Comparison of ENCODE assay signal across 22 mouse cellular contexts in the genomic region with DNA sequence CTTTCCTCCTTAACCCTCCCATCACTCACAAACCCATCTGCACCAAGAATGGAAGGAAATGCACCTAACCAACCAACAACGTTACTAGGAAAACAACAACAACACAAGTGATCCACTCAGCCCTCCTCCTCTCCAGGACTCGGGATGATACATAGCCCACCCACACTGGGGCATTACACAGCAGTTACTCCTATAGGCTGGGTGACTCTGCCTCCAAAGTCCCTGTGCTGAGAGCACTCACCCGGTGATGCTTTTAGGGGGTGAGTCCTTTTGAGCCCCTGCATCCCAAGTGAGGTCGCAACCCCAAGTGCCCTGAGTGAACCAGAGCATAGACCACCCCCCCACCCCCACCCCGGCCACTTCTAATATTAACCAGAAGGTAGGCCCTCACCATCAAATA.
DNase-seq lines count a peak whose midpoint lies in the region; ATAC-seq and TF ChIP-seq lines count a peak whose summit lies in the region.
"Had no signal": no experiment of that assay in that cellular context is flagged by ENCODE, and none has a peak within 500 bp of the region (broad histone marks: within the 10 kb centered on the region; RNA-seq: fewer than 3 reads in every experiment).

No protein-coding gene starts in this region.

- no peak overlapping the region for H3K27ac ChIP-seq in forebrain, embryonic 11.5 days (ENCODE audit: low read depth, low read length)
- no peak overlapping the region for H3K27ac ChIP-seq in forebrain, postnatal 0 days (ENCODE audit: low read depth, low read length)
- H3K27ac ChIP-seq in limb, embryonic 14.5 days (replicated peaks; ENCODE audit: low read depth, low read length): no peak overlapping the region
- H3K27ac ChIP-seq: embryonic facial prominence, embryonic 15.5 days; forebrain, embryonic 10.5 days; forebrain, embryonic 15.5 days; heart, embryonic 10.5 days; hindbrain, embryonic 14.5 days had no signal

- H3K4me1 ChIP-seq in forebrain, embryonic 11.5 days (replicated peaks; ENCODE audit: control insufficient read depth, insufficient read depth, low read length): no peaks in the 10 kb centered on the region
- no peaks in the 10 kb centered on the region for H3K4me1 ChIP-seq in forebrain, postnatal 0 days (ENCODE audit: insufficient read depth)
- H3K4me1 ChIP-seq in limb, embryonic 14.5 days (ENCODE audit: control insufficient read depth, insufficient read depth, low read length): peaks cover 11% of the 10 kb centered on the region; the same call in 1 of the 2 replicates
- H3K4me1 ChIP-seq: forebrain, embryonic 10.5 days; forebrain, embryonic 15.5 days; heart, embryonic 10.5 days had no signal

- no peak for TF ChIP-seq POLR2A in limb, embryonic 14.5 days (IDR thresholded peaks at IDR 0.05; ENCODE audit: borderline replicate concordance, extremely low read depth, insufficient read depth, insufficient read length)

- no peak for TF ChIP-seq CTCF in forebrain, postnatal 0 days (IDR thresholded peaks at IDR 0.05; ENCODE audit: low read depth)

- no peak overlapping the region for H3K9ac ChIP-seq in forebrain, embryonic 11.5 days (ENCODE audit: low read length)
- H3K9ac ChIP-seq in forebrain, postnatal 0 days: no peak overlapping the region
- no peak overlapping the region for H3K9ac ChIP-seq in limb, embryonic 14.5 days (ENCODE audit: low read depth, low read length, severe bottlenecking)
- H3K9ac ChIP-seq: embryonic facial prominence, embryonic 15.5 days; forebrain, embryonic 15.5 days; hindbrain, embryonic 14.5 days had no signal

- no peaks in the 10 kb centered on the region for H3K36me3 ChIP-seq in forebrain, embryonic 11.5 days (ENCODE audit: control insufficient read depth, insufficient read depth, low read length)
- H3K36me3 ChIP-seq in forebrain, postnatal 0 days (ENCODE audit: insufficient read depth): no peaks in the 10 kb centered on the region
- no peaks in the 10 kb centered on the region for H3K36me3 ChIP-seq in limb, embryonic 14.5 days (ENCODE audit: control insufficient read depth, insufficient read depth, low read length)
- H3K36me3 ChIP-seq: embryonic facial prominence, embryonic 15.5 days; forebrain, embryonic 10.5 days; forebrain, embryonic 15.5 days; heart, embryonic 10.5 days had no signal

- WGBS in forebrain, embryonic 11.5 days: 89% methylated on average over 5 of the region's 5 CpGs
- 91% methylated on average over 5 of the region's 5 CpGs for WGBS in forebrain, postnatal 0 days
- 51% methylated on average over 5 of the region's 5 CpGs for WGBS in limb, embryonic 14.5 days

- DNase-seq in forebrain, embryonic 11.5 days (ENCODE audit: low spot score): peak; percentile 28
- no peak for DNase-seq in forebrain, postnatal 0 days
- peak; percentile 25 for DNase-seq in testis, postnatal 10 days (ENCODE audit: low spot score)
- no peak for DNase-seq in testis, postnatal 14 days (ENCODE audit: low spot score)
- no peak for DNase-seq in limb, embryonic 14.5 days (ENCODE audit: low spot score)
- no peak for DNase-seq in gastrocnemius, adult 18-20 months (ENCODE audit: low spot score)
- DNase-seq in frontal cortex, postnatal 25 days (ENCODE audit: low spot score in 2 of 2): no peak
- DNase-seq: adrenal gland, postnatal 14 days; cerebellum, adult 11-12 months; cerebellum, adult 9-11 months; cerebellum, postnatal 36 days; gastrocnemius, postnatal 36 days; heart, adult 18-20 months; heart, postnatal 10 days had no signal

- ATAC-seq in forebrain, embryonic 11.5 days (replicated peaks; ENCODE audit: low FRiP score): no peak
- ATAC-seq in forebrain, postnatal 0 days: no peak
- ATAC-seq in limb, embryonic 14.5 days (ENCODE audit: low FRiP score, low read depth): no peak
- ATAC-seq: activated CD4-positive, CD25-positive, alpha-beta regulatory T cell, adult 4 months; forebrain, embryonic 15.5 days; Patski had no signal

- H3K9me3 ChIP-seq in forebrain, embryonic 11.5 days (ENCODE audit: control insufficient read depth, low read length): no peaks in the 10 kb centered on the region
- H3K9me3 ChIP-seq in forebrain, postnatal 0 days (ENCODE audit: low read length): no peaks in the 10 kb centered on the region
- H3K9me3 ChIP-seq in limb, embryonic 14.5 days (ENCODE audit: control insufficient read depth, low read length): peaks cover 5% of the 10 kb centered on the region; the same call in 1 of the 2 replicates
- H3K9me3 ChIP-seq: forebrain, embryonic 15.5 days; heart, embryonic 10.5 days had no signal

- no peaks in the 10 kb centered on the region for H3K27me3 ChIP-seq in forebrain, embryonic 11.5 days (ENCODE audit: control insufficient read depth, insufficient read depth, low read length)
- no peaks in the 10 kb centered on the region for H3K27me3 ChIP-seq in forebrain, postnatal 0 days (ENCODE audit: insufficient read depth, low read length)
- H3K27me3 ChIP-seq in limb, embryonic 14.5 days (ENCODE audit: control insufficient read depth, insufficient read depth, low read length): no peaks in the 10 kb centered on the region
- H3K27me3 ChIP-seq: embryonic facial prominence, embryonic 15.5 days; forebrain, embryonic 15.5 days had no signal

- H3K4me3 ChIP-seq in forebrain, embryonic 11.5 days (ENCODE audit: low read depth, low read length): no peak overlapping the region
- no peak overlapping the region for H3K4me3 ChIP-seq in forebrain, postnatal 0 days (ENCODE audit: low read depth, low read length)
- no peak overlapping the region for H3K4me3 ChIP-seq in limb, embryonic 14.5 days (replicated peaks; ENCODE audit: low read length)
- H3K4me3 ChIP-seq: embryonic facial prominence, embryonic 15.5 days; erythroblast, embryonic 14.5 days; forebrain, embryonic 10.5 days; forebrain, embryonic 15.5 days; heart, embryonic 10.5 days had no signal

- no peak overlapping the region for H3K4me2 ChIP-seq in forebrain, embryonic 11.5 days (ENCODE audit: low read depth, low read length, severe bottlenecking)
- no peak overlapping the region for H3K4me2 ChIP-seq in forebrain, postnatal 0 days (ENCODE audit: low read depth)
- peak overlapping the region; percentile 33; the same call in 1 of the 2 replicates for H3K4me2 ChIP-seq in limb, embryonic 14.5 days (replicated peaks; ENCODE audit: low read depth, low read length, severe bottlenecking)
- H3K4me2 ChIP-seq: embryonic facial prominence, embryonic 15.5 days; forebrain, embryonic 15.5 days; hindbrain, embryonic 14.5 days had no signal

Comparison
In these comparisons a context has a peak if more than half of its experiments do, and no peak if none do; other contexts are left out.
1. DNase-seq: peak in forebrain, embryonic 11.5 days (single experiment) and testis, postnatal 10 days (single experiment); none in forebrain, postnatal 0 days (single experiment), testis, postnatal 14 days (single experiment), limb, embryonic 14.5 days (single experiment), gastrocnemius, adult 18-20 months (single experiment) and frontal cortex, postnatal 25 days (0 of 2).